Comparison of ENCODE assay signal across 29 mouse cellular contexts in genomic region chr1:184603136-184603535, GRCm38 (mm10).
"Had no signal": no experiment of that assay in that cellular context is flagged by ENCODE, and none has a peak within 500 bp of the region (broad histone marks: within the 10 kb centered on the region; RNA-seq: fewer than 3 reads in every experiment).

No protein-coding gene starts in this region.

- H3K4me3 ChIP-seq: heart, embryonic 10.5 days; heart, embryonic 12.5 days; heart, embryonic 13.5 days; heart, embryonic 15.5 days; hindbrain, embryonic 10.5 days; hindbrain, embryonic 12.5 days; hindbrain, embryonic 13.5 days; hindbrain, embryonic 15.5 days; intestine, embryonic 15.5 days; kidney, embryonic 15.5 days; layer of hippocampus, adult 2 months had no signal

- H3K27me3 ChIP-seq: heart, embryonic 15.5 days; hindbrain, embryonic 12.5 days; hindbrain, embryonic 13.5 days; hindbrain, embryonic 15.5 days; intestine, embryonic 15.5 days; kidney, embryonic 15.5 days had no signal

- H3K36me3 ChIP-seq: heart, embryonic 10.5 days; heart, embryonic 12.5 days; heart, embryonic 13.5 days; heart, embryonic 15.5 days; hindbrain, embryonic 10.5 days; hindbrain, embryonic 12.5 days; hindbrain, embryonic 13.5 days; hindbrain, embryonic 15.5 days; intestine, embryonic 15.5 days; kidney, embryonic 15.5 days had no signal

- DNase-seq: heart, postnatal 10 days; heart, postnatal 36 days; heart, postnatal 4 days; kidney, adult 11 months; kidney, adult 18-20 months; kidney, adult 2 months; kidney, adult 8-10 months; kidney, adult 9 months; kidney, postnatal 10 days; kidney, postnatal 14 days; kidney, postnatal 25 days; kidney, postnatal 36 days; kidney, postnatal 4 days; layer of hippocampus, adult 9-11 months; layer of hippocampus, postnatal 36 days had no signal

- H3K4me1 ChIP-seq: hindbrain, embryonic 10.5 days; hindbrain, embryonic 12.5 days; hindbrain, embryonic 13.5 days; hindbrain, embryonic 15.5 days; intestine, embryonic 15.5 days; kidney, embryonic 15.5 days had no signal

- H3K27ac ChIP-seq: heart, embryonic 10.5 days; heart, embryonic 13.5 days; heart, embryonic 15.5 days; hindbrain, embryonic 10.5 days; hindbrain, embryonic 12.5 days; hindbrain, embryonic 13.5 days; hindbrain, embryonic 14.5 days; hindbrain, embryonic 15.5 days; hindbrain, postnatal 0 days; intestine, embryonic 15.5 days; kidney, embryonic 15.5 days; kidney, postnatal 0 days; layer of hippocampus, adult 2 months had no signal

- H3K9ac ChIP-seq: heart, embryonic 12.5 days; heart, embryonic 13.5 days; heart, embryonic 15.5 days; hindbrain, embryonic 12.5 days; hindbrain, embryonic 13.5 days; hindbrain, embryonic 14.5 days; hindbrain, embryonic 15.5 days; intestine, embryonic 15.5 days; kidney, embryonic 15.5 days had no signal
